Mouse (Mus musculus) retina, embryonic 14.5 days (tissue): ENCODE measurements around the gene Crb3.

Experiments used
- DNase-seq: peaks from one replicate; pipeline ENCODE4 v3.0.0-alpha.2; 2015; ENCODE audit warnings: low spot score

The Crb3 gene

GRCm38 (mm10) chr17:57058891-57059485, at the start of gene Crb3:
Gene Crb3, plus strand, starts transcription at chr17:57059105.
- DNase-seq, result peak; percentile 18

GRCm38 (mm10) chr17:57010911-57011235, 48.0 kb upstream of the Crb3 start:
- no peak for DNase-seq

DNA sequence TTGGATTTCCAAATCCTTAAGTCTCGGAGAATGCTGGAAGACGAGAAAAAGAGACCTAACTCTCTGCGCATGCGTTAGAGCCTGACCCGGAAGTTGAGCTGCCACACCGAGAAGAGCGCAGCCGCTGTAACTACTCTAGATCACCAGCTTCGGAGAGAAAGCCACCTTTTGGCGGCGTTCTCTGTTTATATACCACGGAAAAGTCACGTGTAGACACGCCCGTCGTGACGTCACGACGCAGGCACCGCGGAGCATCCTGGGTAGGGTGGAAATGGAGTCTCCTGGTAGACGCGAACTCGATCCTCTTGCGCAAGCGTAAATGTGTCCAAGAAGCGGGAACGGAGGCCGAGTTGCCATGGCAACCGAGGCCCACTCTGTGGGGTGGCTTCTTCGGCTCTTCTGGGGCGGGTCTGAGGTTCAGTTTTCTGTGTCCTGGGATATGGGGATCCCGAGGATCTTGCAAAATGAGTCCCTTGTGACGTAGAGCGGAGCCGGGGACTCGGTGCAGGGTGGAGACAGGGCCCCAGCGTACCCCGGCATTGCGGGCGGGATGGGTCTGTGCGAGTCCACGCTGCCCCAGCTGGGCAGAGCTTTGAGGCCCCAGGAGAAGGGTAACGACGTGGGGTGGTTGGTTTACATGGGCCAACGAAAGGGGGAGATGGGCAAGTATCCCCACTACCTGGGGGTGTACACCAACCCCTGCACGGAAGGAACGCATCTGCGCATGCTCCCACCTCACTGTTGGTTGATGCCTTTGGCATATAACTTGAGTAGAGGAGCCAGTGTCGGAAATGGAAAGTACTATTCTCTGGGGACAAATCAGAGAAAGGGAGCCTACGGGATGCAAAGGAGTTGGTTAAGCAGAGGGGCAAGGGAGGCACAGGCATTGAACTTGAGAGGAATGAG, 47.4 kb upstream of the Crb3 start, which contains the start of the genes Gtf2f1 and Gm17949:
Gene Gtf2f1, minus strand, starts transcription at position 53 of the 906 bp plus-strand sequence.
Gene Gm17949, plus strand, starts transcription at position 234 of the 906 bp plus-strand sequence.
- peak; percentile 99 for DNase-seq

GRCm38 (mm10) chr17:57012245-57012795, 46.6 kb upstream of the Crb3 start:
- no peak for DNase-seq

GRCm38 (mm10) chr17:57019693-57020092, 39.2 kb upstream of the Crb3 start:
- DNase-seq, result no peak

- DNase-seq, result no peak
These were observed 37.9 kb upstream of the Crb3 start for GRCm38 (mm10) chr17:57020960-57021359.

GRCm38 (mm10) chr17:57027471-57027870, 31.4 kb upstream of the Crb3 start:
- DNase-seq, result no peak

DNA sequence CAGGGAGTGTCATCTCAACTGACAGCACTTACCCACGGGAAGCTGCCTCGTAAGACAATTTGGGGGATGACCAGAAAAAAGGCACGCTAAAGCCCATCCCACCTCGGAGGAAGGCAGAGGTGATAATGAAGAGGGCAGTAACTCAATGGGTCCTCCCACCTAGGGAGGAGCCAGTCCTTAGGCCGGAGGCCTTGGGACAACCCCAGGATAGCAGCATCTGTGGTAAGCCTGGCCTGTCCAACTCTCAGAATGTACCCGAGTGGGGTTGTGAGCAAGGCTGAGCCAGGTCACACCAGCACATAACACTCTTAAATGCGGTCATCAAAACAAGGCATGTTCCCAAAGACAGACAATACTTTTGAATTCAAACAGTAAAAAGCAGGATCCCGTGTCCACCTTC, 29.2 kb upstream of the Crb3 start:
- no peak for DNase-seq

GRCm38 (mm10) chr17:57030931-57031660, 27.8 kb upstream of the Crb3 start, which contains the start of gene Khsrp:
Gene Khsrp, minus strand, starts transcription at chr17:57031522.
- peak; percentile 54 for DNase-seq

GRCm38 (mm10) chr17:57031661-57032420, 27.1 kb upstream of the Crb3 start:
- peak; percentile 100 for DNase-seq

DNA sequence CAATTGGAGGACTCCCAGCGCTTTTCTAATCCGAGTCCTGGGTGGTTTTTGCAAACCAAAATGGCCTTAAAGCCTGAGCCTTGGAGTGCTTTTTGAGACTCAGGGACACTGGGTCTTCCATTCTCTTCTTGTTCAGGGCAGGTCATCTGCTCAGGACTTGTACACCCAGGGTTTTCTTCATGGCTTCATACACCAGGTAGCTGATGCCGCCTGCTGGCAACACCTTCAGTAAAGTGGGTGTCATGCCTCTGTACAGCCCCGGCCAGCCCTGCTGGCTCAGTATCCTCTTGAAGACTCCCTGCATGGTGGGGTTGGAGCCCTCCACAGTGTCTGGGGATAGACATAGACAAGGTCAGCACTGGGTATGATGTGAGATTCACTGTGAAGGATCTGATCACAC, 26.1 kb upstream of the Crb3 start:
- no peak for DNase-seq

DNA sequence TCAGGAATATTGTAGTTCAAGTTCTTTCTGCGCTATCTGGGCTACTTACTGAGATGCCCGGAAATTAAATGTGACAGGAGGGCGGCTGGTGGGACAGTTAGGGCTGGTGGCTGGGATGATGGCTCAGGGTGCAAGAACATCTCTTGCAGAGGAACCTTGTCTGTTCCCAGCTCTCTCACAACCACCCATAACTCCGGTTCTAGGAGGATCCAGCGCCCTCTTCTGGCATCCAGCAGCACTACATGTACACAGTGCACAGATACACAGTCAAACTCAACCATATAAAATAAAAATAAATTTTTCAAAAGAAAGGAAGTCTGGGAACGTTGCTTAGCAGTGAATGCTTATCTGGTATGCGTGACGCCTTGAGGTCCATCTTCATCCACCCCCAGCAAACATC, 19.9 kb upstream of the Crb3 start:
- no peak for DNase-seq

- DNase-seq, result no peak
These were observed 17.4 kb upstream of the Crb3 start, which contains the start of gene Slc25a41 for GRCm38 (mm10) chr17:57041554-57041953. Gene Slc25a41, minus strand, starts transcription at chr17:57041654.

DNA sequence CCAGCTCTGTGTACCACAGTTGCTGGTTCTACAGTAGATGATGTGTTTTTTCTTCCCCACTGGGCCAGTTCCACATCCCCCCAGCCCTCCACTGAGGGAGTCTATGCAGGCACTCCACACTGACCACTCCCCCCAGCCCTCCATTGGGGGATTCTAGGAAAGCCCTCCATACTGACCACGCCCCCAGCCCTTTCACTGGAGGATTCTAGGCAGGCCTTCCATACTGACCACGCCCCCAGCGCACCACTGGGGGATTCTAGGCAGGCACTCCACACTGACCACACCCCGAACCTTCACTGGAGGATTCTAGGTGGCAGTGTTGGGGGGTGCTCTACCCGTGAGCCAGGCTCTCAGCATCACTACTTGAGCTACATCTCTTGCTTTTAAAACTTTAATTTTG, 11.5 kb upstream of the Crb3 start:
- no peak for DNase-seq

- no peak for DNase-seq
These were observed 10.1 kb upstream of the Crb3 start for GRCm38 (mm10) chr17:57048816-57049215.

GRCm38 (mm10) chr17:57051679-57052078, 7.2 kb upstream of the Crb3 start:
- peak; percentile 32 for DNase-seq

DNA sequence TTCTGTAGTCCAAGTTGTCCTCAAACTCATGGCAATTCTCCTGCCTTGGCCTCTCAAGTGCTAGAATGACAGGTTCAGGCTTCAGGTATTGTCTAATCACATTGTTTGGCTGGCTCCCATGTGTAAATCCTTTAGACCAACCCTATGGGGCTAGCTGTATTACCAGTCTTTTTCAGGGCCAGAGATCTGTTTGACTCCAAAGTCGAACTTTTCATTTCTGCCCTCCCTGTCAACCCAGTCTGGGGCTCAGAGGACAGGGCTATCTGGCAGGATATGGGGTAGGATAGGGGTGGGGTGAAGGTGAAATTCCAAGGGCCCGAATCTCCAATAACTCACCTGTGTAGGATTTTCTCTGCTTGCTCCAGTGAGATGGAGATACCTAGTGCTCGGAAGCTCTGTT, 2.7 kb upstream of the Crb3 start:
- DNase-seq, result no peak

GRCm38 (mm10) chr17:57059486-57059977, 627 bp downstream of the Crb3 start, which contains the start of gene Slc25a23:
Gene Slc25a23, minus strand, starts transcription at chr17:57059863.
- peak; percentile 84 for DNase-seq

DNA sequence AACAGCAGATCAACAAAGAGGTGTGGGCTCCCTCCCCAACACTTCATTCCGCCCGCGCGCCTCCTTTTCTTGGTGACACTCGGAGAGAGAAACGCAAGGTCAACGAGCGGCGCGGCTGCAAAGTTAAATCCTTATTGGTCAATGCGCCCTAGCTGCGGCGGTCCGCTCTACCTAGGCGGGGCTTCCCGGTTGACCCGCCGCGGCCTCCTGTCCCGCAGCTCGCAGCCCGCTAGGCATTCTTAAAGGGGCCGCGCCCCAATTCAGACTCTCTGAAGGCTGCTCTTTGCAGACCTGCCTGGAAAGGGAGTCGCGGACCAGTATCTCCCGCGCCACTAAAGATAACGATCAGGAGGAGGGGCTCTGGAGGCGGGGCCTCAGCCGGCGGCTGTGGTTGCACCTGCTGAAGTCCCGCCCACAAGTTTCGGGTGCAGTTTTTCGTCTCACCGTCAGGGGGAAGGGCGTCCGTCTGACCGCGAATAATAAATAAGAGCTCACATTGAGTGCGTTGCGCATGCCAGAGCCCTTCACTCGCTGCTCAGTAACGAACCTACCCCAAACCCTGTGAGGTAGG, 1.4 kb downstream of the Crb3 start:
- peak; percentile 98 for DNase-seq

DNA sequence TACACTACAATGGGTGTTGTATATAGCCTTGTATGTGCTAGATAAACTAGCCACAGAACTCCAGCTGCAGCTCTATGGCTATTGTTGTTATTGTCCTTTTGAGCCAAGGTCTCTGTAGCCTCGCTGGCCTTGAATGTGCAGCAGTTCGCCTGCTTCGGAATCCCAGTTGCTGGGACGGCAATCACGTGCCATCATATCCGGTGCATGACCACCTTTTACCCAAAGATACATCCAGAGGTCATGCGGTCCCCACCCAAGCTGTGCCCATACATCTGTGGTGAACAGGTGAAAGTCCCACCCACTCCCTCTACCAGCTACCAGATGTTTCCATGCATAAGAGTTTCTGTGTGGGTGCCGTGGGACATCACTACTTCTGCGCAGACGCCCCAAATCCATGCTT, 2.2 kb downstream of the Crb3 start:
- no peak for DNase-seq

DNA sequence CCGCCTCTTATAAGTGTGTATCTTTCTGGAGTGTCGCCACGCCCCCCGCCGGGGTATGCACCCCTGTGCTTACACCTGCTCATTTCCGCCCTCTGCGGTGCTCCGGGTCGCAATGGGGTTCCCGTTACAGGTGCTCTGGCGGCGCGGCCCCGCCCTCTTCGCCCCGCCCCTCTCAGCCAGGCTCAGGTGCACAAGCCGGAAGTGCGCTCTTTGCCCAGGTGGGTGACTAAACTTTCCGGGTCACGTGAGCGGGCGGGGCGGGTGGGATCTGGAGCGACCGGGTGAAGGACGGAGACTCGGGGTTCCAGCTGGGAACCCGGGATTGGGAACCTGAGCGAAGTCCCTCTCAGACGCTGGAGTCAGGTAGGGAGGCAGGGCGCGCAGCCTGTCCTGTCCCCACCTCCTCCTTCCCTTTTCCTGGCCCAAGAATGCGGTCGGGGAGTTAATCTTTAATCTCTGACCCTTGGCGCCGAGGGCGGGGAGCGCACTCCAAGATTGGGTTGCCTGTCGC, 3.2 kb downstream of the Crb3 start:
- DNase-seq, result no peak
